Mouse (Mus musculus): ENCODE data around the gene Lin9.

DNA sequence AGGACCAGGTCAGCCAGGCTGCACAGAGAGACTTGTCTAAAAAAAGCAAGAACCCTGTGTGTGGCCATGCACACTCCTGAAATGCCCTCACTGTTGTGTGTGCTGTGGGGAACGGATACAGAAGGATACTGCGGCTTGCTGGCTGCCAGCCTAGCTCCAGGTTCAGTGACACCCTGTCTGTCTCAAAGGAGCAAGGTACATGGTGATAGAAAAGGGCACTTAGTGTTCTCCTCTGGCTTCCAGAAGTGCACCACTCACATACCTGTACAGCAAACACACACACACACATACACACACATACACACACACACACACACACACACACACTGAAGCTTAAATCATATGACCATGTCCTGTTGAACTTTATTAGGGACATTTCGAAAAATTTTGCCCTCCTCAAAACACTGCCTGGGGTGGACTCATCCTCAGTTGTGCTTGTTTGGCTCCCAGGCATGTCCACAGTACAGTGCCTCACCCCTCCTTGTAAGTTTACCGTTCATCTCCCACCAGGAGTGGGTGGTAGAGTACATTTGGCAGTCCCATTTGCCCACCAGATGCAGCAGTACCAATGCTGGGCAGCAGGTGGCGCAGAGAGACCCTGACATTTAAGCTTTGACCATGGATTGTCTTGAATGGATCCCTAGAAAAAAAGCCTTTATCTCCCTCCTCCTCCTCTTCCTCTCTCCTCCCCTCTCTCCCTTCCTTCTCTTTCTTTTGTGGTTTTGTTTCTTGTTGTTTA lies 79.2 kb downstream of the Lin9 start:
- TF ChIP-seq POLR2A (IDR thresholded peaks at IDR 0.05; ENCODE audit: low read depth, low read length) (no peak), CTCF (IDR thresholded peaks at IDR 0.05; ENCODE audit: extremely low read depth, insufficient read depth, insufficient read length, insufficient replicate concordance) (peak; percentile 94; the same call in 1 of the 2 replicates)
